8 mouse cellular contexts compared by ENCODE assay signal in genomic region chr4:130664414-130665029, GRCm38 (mm10). TPM values are rescaled to one million over a fixed set of nuclear protein-coding genes. Genes with fewer than 3 reads are reported as not detected.
A peak's percentile ranks its signal among the peaks of the same experiment; 100 is the strongest.
DNase-seq lines count a peak whose midpoint lies in the region; ATAC-seq and TF ChIP-seq lines count a peak whose summit lies in the region.

No protein-coding gene starts in this region.

- TF ChIP-seq EP300 in ES-Bruce4 (IDR thresholded peaks at IDR 0.05; ENCODE audit: insufficient read depth, low read depth, low read length), result no peak

- peaks cover 7% of the 10 kb centered on the region for H3K36me3 ChIP-seq in heart, embryonic 12.5 days
- peaks cover 25% of the 10 kb centered on the region for H3K36me3 ChIP-seq in ES-Bruce4 (ENCODE audit: control insufficient read depth, insufficient read depth, low read length, poor library complexity, severe bottlenecking)
- H3K36me3 ChIP-seq in forebrain, postnatal 0 days (ENCODE audit: insufficient read depth), result peaks cover 3% of the 10 kb centered on the region; the same call in 1 of the 2 replicates
- peaks cover 6% of the 10 kb centered on the region for H3K36me3 ChIP-seq in liver, embryonic 16.5 days (ENCODE audit: control insufficient read depth, insufficient read depth)

- WGBS in heart, embryonic 12.5 days, result 5% methylated on average over 7 of the region's 7 CpGs
- 2% methylated on average over 7 of the region's 7 CpGs for WGBS in forebrain, postnatal 0 days
- 1% methylated on average over 7 of the region's 7 CpGs for WGBS in liver, embryonic 16.5 days (ENCODE audit: insufficient replicate concordance)

- no peaks in the 10 kb centered on the region for H3K27me3 ChIP-seq in heart, embryonic 12.5 days (replicated peaks)
- no peaks in the 10 kb centered on the region for H3K27me3 ChIP-seq in ES-Bruce4 (ENCODE audit: control insufficient read depth, insufficient read depth, low read length, poor library complexity, severe bottlenecking)
- no peaks in the 10 kb centered on the region for H3K27me3 ChIP-seq in forebrain, postnatal 0 days (ENCODE audit: insufficient read depth, low read length)
- H3K27me3 ChIP-seq in liver, embryonic 16.5 days (ENCODE audit: control insufficient read depth, insufficient read depth, low read depth, low read length), result no peaks in the 10 kb centered on the region

- no peak for TF ChIP-seq POLR2A in ES-Bruce4 (IDR thresholded peaks at IDR 0.05; ENCODE audit: insufficient read depth, low read length)

- H3K9me3 ChIP-seq in heart, embryonic 12.5 days (replicated peaks), result no peaks in the 10 kb centered on the region
- H3K9me3 ChIP-seq in ES-Bruce4 (replicated peaks; ENCODE audit: control insufficient read depth, insufficient read depth, low read length, poor library complexity, severe bottlenecking), result no peaks in the 10 kb centered on the region
- no peaks in the 10 kb centered on the region for H3K9me3 ChIP-seq in forebrain, postnatal 0 days (ENCODE audit: low read length)
- no peaks in the 10 kb centered on the region for H3K9me3 ChIP-seq in liver, embryonic 16.5 days (replicated peaks; ENCODE audit: control insufficient read depth, low read length)

- no peak for TF ChIP-seq CTCF in ES-Bruce4 (IDR thresholded peaks at IDR 0.05; ENCODE audit: low read depth, low read length)
- no peak for TF ChIP-seq CTCF in forebrain, postnatal 0 days (IDR thresholded peaks at IDR 0.05; ENCODE audit: low read depth)

- peak overlapping the region; percentile 95 for H3K4me3 ChIP-seq in heart, embryonic 12.5 days
- H3K4me3 ChIP-seq in ES-Bruce4 (ENCODE audit: low read depth, low read length), result peak overlapping the region; percentile 100
- peak overlapping the region; percentile 91 for H3K4me3 ChIP-seq in forebrain, postnatal 0 days (ENCODE audit: low read depth, low read length)
- peak overlapping the region; percentile 97 for H3K4me3 ChIP-seq in liver, embryonic 16.5 days (ENCODE audit: low read depth, low read length)

- ATAC-seq in heart, embryonic 12.5 days (ENCODE audit: insufficient number of reproducible peaks, low FRiP score), result no peak
- ATAC-seq in forebrain, postnatal 0 days, result no peak
- no peak for ATAC-seq in liver, embryonic 16.5 days (ENCODE audit: low read depth)

- peak overlapping the region; percentile 97 for H3K27ac ChIP-seq in heart, embryonic 12.5 days (ENCODE audit: poor library complexity, severe bottlenecking)
- H3K27ac ChIP-seq in ES-Bruce4 (ENCODE audit: insufficient read depth, low read length), result peak overlapping the region; percentile 82
- H3K27ac ChIP-seq in forebrain, postnatal 0 days (ENCODE audit: low read depth, low read length), result peak overlapping the region; percentile 95; the same call in 1 of the 2 replicates
- peak overlapping the region; percentile 95 for H3K27ac ChIP-seq in liver, embryonic 16.5 days (ENCODE audit: low read length)

- H3K4me2 ChIP-seq in heart, embryonic 12.5 days, result peak overlapping the region; percentile 71
- H3K4me2 ChIP-seq in forebrain, postnatal 0 days (ENCODE audit: low read depth), result peak overlapping the region; percentile 70
- H3K4me2 ChIP-seq in liver, embryonic 16.5 days (ENCODE audit: low read depth, low read length), result peak overlapping the region; percentile 70

- no peak for DNase-seq in heart, postnatal 4 days
- no peak for DNase-seq in forebrain, postnatal 0 days
- DNase-seq in thymus, postnatal 4 days, result no peak
- no peak for DNase-seq in MN1 (ENCODE audit: low spot score)
- DNase-seq in thymus, postnatal 14 days, result no peak

- H3K4me1 ChIP-seq in heart, embryonic 12.5 days (replicated peaks), result peaks cover 31% of the 10 kb centered on the region
- H3K4me1 ChIP-seq in ES-Bruce4 (ENCODE audit: control insufficient read depth, insufficient read depth, low read length), result peaks cover 2% of the 10 kb centered on the region
- peaks cover 28% of the 10 kb centered on the region for H3K4me1 ChIP-seq in forebrain, postnatal 0 days (ENCODE audit: insufficient read depth)
- H3K4me1 ChIP-seq in liver, embryonic 16.5 days (ENCODE audit: control insufficient read depth, low read depth, low read length), result peaks cover 60% of the 10 kb centered on the region

- peak overlapping the region; percentile 99 for H3K9ac ChIP-seq in heart, embryonic 12.5 days
- H3K9ac ChIP-seq in ES-Bruce4 (ENCODE audit: low read depth, poor library complexity, severe bottlenecking), result peak overlapping the region; percentile 97
- peak overlapping the region; percentile 95 for H3K9ac ChIP-seq in forebrain, postnatal 0 days
- peak overlapping the region; percentile 99 for H3K9ac ChIP-seq in liver, embryonic 16.5 days (ENCODE audit: low read depth, low read length)

RNA-seq across cellular contexts. Expression of gene Pum1, which starts 1.4 kb away (rescaled TPM):
- polyA plus RNA-seq in heart, embryonic 12.5 days (2016; fragmentation: Nextera tagmentation; extraction: Ambion mirVana), result 68.7 and 70.2 TPM in 2 replicates
- 10 to 100 TPM; 64.1 to 67.2 TPM for total RNA-seq in heart, postnatal 4 days (2021)
- polyA plus RNA-seq in ES-Bruce4 (2011; ENCODE audit: insufficient read depth, insufficient read length, low read depth, missing spikeins), result 111 and 125 TPM in 2 replicates
- total RNA-seq in forebrain, postnatal 0 days (2014; rRNA removed), result 76.9 and 84.6 TPM in 2 replicates
- polyA plus RNA-seq in forebrain, postnatal 0 days (2015; fragmentation: Nextera tagmentation; extraction: Ambion mirVana), result 59.8 and 85.6 TPM in 2 replicates
- 33.5 and 35.7 TPM in 2 replicates for polyA plus RNA-seq in liver, embryonic 16.5 days (2015; fragmentation: Nextera tagmentation; extraction: Ambion mirVana)
